Mouse (Mus musculus): ENCODE data around the gene Cep112. TPM values are rescaled to one million over a fixed set of nuclear protein-coding genes. Genes with fewer than 3 reads are reported as not detected.

Gene Cep112
- total RNA-seq, 1 experiment: 0.85 TPM

DNA sequence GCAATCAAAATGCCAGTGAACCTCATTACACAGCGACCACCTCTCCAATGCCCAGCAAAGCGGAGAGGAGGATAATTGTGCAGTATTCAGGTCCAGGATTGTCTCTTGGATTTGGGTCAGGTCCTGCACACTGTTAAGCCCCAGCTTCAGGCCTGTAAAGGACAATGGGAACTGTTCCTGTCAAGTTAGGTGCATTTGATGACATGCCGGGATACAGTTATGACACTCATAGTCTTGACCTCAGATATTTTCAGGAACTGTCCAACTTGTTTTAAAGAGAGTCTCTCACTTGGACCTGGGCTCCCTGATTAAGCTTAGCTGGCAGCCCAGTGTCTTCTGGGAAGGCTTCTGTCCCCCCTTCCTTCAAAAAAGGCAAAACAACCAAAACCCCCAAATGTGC is 1.1 kb downstream of the Cep112 start:
- Histone ChIP-seq H3K9ac (ENCODE audit: insufficient read depth, low read depth, low read length, poor library complexity, severe bottlenecking) (no peak overlapping the region), H3K4me1 (ENCODE audit: control insufficient read depth in 2 of 2, insufficient read depth in 2 of 2, low read length in 2 of 2, poor library complexity in 1 of 2) (peaks cover 0 to 5% of the 10 kb centered on the region in 2 experiments; a peak in 2 of 4 replicates), H3K4me3 (ENCODE audit: insufficient read depth in 1 of 2, low read depth in 1 of 2, low read length in 2 of 2, poor library complexity in 1 of 2, severe bottlenecking in 1 of 2) (no peak overlapping the region; a peak in 1 of 4 replicates), H3K27ac (ENCODE audit: insufficient read depth, low read depth, low read length, poor library complexity, severe bottlenecking) (no peak overlapping the region), H3K9me3 (ENCODE audit: control insufficient read depth, insufficient read depth, low read depth, low read length) (no peaks in the 10 kb centered on the region), H3K36me3 (ENCODE audit: control insufficient read depth, insufficient read depth, low read length, poor library complexity, severe bottlenecking) (no peaks in the 10 kb centered on the region)
- no peak for DNase-seq (ENCODE audit: low read depth, low spot score)
- no peak for TF ChIP-seq ZNF384 (IDR thresholded peaks at IDR 0.05; ENCODE audit: low read depth, low read length)
- in situ Hi-C loops (cut with MboI; ENCODE audit: low sequenced_read_pairs in 2 of 2, unreplicated experiment in 2 of 2): no loop called here

DNA sequence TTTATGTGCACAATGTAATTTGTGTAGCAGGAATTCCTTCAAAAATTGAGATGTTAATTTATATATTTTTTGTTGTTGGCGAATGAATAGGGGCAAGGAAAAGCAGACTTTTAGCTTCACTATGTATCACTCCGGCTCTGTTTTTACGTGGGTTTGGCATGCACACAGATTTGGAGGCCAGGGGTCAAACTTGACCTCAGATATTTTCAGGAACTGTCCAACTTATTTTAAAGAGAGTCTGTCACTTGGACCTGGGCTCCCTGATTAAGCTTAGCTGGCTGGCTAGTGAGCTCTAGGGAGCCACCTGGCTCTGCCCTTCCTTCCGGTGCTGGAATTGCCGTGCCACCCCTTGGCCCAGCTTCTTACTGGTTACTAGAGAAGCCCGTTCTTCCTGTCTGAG is 2.2 kb downstream of the Cep112 start:
- Histone ChIP-seq H3K36me3 (ENCODE audit: control insufficient read depth, insufficient read depth, low read length, poor library complexity, severe bottlenecking) (no peaks in the 10 kb centered on the region), H3K4me1 (ENCODE audit: control insufficient read depth in 2 of 2, insufficient read depth in 2 of 2, low read length in 2 of 2, poor library complexity in 1 of 2) (peaks cover 0 to 5% of the 10 kb centered on the region in 2 experiments; a peak in 2 of 4 replicates), H3K27ac (ENCODE audit: insufficient read depth, low read depth, low read length, poor library complexity, severe bottlenecking) (no peak overlapping the region), H3K9me3 (ENCODE audit: control insufficient read depth, insufficient read depth, low read depth, low read length) (no peaks in the 10 kb centered on the region), H3K9ac (ENCODE audit: insufficient read depth, low read depth, low read length, poor library complexity, severe bottlenecking) (no peak overlapping the region), H3K4me3 (ENCODE audit: insufficient read depth in 1 of 2, low read depth in 1 of 2, low read length in 2 of 2, poor library complexity in 1 of 2, severe bottlenecking in 1 of 2) (no peak overlapping the region)
- DNase-seq (ENCODE audit: low read depth, low spot score): no peak
- in situ Hi-C loops (cut with MboI; ENCODE audit: low sequenced_read_pairs in 2 of 2, unreplicated experiment in 2 of 2): no loop called here
- TF ChIP-seq CHD2 (IDR thresholded peaks at IDR 0.05; ENCODE audit: low read depth, low read length) (no peak), ZC3H11A (IDR thresholded peaks at IDR 0.05; ENCODE audit: borderline replicate concordance, low read depth, low read length) (no peak), ZNF384 (IDR thresholded peaks at IDR 0.05; ENCODE audit: low read depth, low read length) (no peak), MAFK (IDR thresholded peaks at IDR 0.05; ENCODE audit: insufficient read depth, low read depth, low read length) (no peak), HCFC1 (IDR thresholded peaks at IDR 0.05; ENCODE audit: borderline replicate concordance, insufficient read depth, low read length) (no peak)

DNA sequence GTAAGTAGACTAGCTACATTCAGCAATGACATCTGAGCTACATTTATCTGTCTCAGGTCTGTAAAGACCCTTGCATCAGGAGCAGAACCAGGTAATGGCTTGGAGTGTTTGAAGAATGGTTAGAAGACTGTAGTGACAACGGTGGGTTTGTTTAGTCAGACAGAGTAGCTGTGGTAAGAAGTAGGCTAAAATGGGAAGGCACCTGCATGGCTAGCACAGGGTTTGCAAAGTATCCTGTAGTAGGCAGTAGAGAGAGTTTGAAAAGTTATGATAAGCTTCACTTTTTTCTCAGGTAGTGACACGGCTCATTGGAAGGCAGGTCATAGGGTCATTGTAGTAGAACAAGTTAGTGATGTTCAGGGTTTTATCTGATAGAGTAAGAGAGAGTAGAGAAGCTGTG is 4.1 kb downstream of the Cep112 start:
- Histone ChIP-seq H3K36me3 (ENCODE audit: control insufficient read depth, insufficient read depth, low read length, poor library complexity, severe bottlenecking) (no peaks in the 10 kb centered on the region), H3K9me3 (ENCODE audit: control insufficient read depth, insufficient read depth, low read depth, low read length) (no peaks in the 10 kb centered on the region), H3K4me3 (ENCODE audit: insufficient read depth in 1 of 2, low read depth in 1 of 2, low read length in 2 of 2, poor library complexity in 1 of 2, severe bottlenecking in 1 of 2) (no peak overlapping the region), H3K27ac (ENCODE audit: insufficient read depth, low read depth, low read length, poor library complexity, severe bottlenecking) (no peak overlapping the region), H3K4me1 (ENCODE audit: control insufficient read depth in 2 of 2, insufficient read depth in 2 of 2, low read length in 2 of 2, poor library complexity in 1 of 2) (no peaks in the 10 kb centered on the region), H3K9ac (ENCODE audit: insufficient read depth, low read depth, low read length, poor library complexity, severe bottlenecking) (no peak overlapping the region)
- in situ Hi-C loops (cut with MboI; ENCODE audit: low sequenced_read_pairs in 2 of 2, unreplicated experiment in 2 of 2): no loop called here
- no peak for DNase-seq (ENCODE audit: low read depth, low spot score)
- TF ChIP-seq CHD2 (IDR thresholded peaks at IDR 0.05; ENCODE audit: low read depth, low read length) (no peak), ZC3H11A (IDR thresholded peaks at IDR 0.05; ENCODE audit: borderline replicate concordance, low read depth, low read length) (no peak), ZNF384 (IDR thresholded peaks at IDR 0.05; ENCODE audit: low read depth, low read length) (no peak), MAFK (IDR thresholded peaks at IDR 0.05; ENCODE audit: insufficient read depth, low read depth, low read length) (no peak)

DNA sequence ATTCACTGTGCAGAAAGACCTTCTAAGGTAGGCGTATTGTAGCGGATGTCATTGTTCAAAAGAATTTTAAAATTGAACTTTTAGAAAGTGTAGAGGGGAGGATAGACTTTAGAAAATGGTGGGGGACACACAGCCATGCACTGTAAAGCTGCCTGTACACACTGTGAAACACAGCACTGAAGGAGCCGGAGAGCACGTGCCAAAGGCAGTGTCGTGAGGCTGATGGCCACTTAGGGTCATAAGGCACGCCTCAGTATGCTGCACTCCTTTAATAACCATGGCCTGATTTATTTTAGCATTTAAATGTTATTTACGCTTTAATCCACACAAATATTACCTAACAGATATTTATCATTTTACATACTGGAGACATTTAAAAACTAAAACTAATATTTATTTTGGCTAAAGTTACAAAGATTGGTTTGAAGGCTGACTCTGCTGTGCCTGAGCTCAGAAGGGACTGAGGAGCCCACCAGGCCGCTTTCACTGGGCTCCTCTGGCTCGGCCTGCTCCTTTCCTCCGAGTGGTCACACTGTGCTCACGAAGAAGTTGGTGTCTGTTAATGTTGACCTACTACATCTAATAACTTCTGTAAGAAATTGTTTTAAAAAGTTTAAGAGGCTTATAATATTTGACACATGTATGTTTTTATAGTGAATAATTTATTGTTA is 19.0 kb downstream of the Cep112 start:
- TF ChIP-seq CHD2 (IDR thresholded peaks at IDR 0.05; ENCODE audit: low read depth, low read length) (no peak), ZC3H11A (IDR thresholded peaks at IDR 0.05; ENCODE audit: borderline replicate concordance, low read depth, low read length) (no peak), ZNF384 (IDR thresholded peaks at IDR 0.05; ENCODE audit: low read depth, low read length) (no peak), HCFC1 (IDR thresholded peaks at IDR 0.05; ENCODE audit: borderline replicate concordance, insufficient read depth, low read length) (no peak), MAFK (IDR thresholded peaks at IDR 0.05; ENCODE audit: insufficient read depth, low read depth, low read length) (no peak)
- H3K4me1 ChIP-seq (ENCODE audit: control insufficient read depth in 2 of 2, insufficient read depth in 2 of 2, low read length in 2 of 2, poor library complexity in 1 of 2): no peaks in the 10 kb centered on the region
- H3K9ac ChIP-seq (ENCODE audit: insufficient read depth, low read depth, low read length, poor library complexity, severe bottlenecking): no peak overlapping the region
- no peak overlapping the region for H3K4me3 ChIP-seq (ENCODE audit: insufficient read depth in 1 of 2, low read depth in 1 of 2, low read length in 2 of 2, poor library complexity in 1 of 2, severe bottlenecking in 1 of 2)
- H3K36me3 ChIP-seq (ENCODE audit: control insufficient read depth, insufficient read depth, low read length, poor library complexity, severe bottlenecking): no peaks in the 10 kb centered on the region
- no peak overlapping the region for H3K27ac ChIP-seq (ENCODE audit: insufficient read depth, low read depth, low read length, poor library complexity, severe bottlenecking)
- H3K9me3 ChIP-seq (ENCODE audit: control insufficient read depth, insufficient read depth, low read depth, low read length): no peaks in the 10 kb centered on the region
- DNase-seq (ENCODE audit: low read depth, low spot score): no peak
- in situ Hi-C loops (cut with MboI; ENCODE audit: low sequenced_read_pairs in 2 of 2, unreplicated experiment in 2 of 2): no loop called here

DNA sequence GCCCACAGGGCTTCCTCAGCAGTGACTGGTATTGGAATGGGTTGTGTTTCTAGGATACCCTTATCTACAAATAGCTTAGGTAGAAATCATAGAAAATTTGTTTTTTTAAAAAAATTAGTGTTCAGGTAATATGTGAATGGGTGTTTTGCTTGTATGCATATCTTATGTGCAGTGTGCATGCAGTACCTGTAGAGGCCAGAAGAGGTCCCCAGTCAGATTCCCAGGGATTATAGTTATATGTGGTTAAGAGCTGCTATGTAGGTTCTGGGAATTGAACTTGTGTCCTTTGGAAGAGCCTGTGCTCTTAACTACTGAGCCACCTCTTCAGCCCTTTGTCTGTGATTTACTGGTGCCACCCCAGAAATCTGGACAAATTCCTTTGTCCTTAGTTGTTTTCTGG is 22.2 kb downstream of the Cep112 start:
- in situ Hi-C loops (cut with MboI; ENCODE audit: low sequenced_read_pairs in 2 of 2, unreplicated experiment in 2 of 2): no loop called here
- no peaks in the 10 kb centered on the region for H3K36me3 ChIP-seq (ENCODE audit: control insufficient read depth, insufficient read depth, low read length, poor library complexity, severe bottlenecking)
- no peak overlapping the region for H3K27ac ChIP-seq (ENCODE audit: insufficient read depth, low read depth, low read length, poor library complexity, severe bottlenecking)
- DNase-seq (ENCODE audit: low read depth, low spot score): peak; percentile 44
- TF ChIP-seq CHD2 (IDR thresholded peaks at IDR 0.05; ENCODE audit: low read depth, low read length) (no peak), ZC3H11A (IDR thresholded peaks at IDR 0.05; ENCODE audit: borderline replicate concordance, low read depth, low read length) (peak; percentile 57; the same call in 1 of the 2 replicates)
- H3K9ac ChIP-seq (ENCODE audit: insufficient read depth, low read depth, low read length, poor library complexity, severe bottlenecking): no peak overlapping the region
- no peaks in the 10 kb centered on the region for H3K9me3 ChIP-seq (ENCODE audit: control insufficient read depth, insufficient read depth, low read depth, low read length)
- H3K4me1 ChIP-seq (ENCODE audit: control insufficient read depth in 2 of 2, insufficient read depth in 2 of 2, low read length in 2 of 2, poor library complexity in 1 of 2): no peaks in the 10 kb centered on the region
- no peak overlapping the region for H3K4me3 ChIP-seq (ENCODE audit: insufficient read depth in 1 of 2, low read depth in 1 of 2, low read length in 2 of 2, poor library complexity in 1 of 2, severe bottlenecking in 1 of 2)

Measured in ES-E14 (cell line).